Mouse (Mus musculus): Measurements from ENCODE around the gene Olfr391-ps.

Olfr391-ps gene

GRCm38 (mm10) chr11:73802952-73803351, at the start of gene Olfr391-ps:
Gene Olfr391-ps, minus strand, starts transcription at chr11:73803052.
- no peak for DNase-seq (ENCODE audit: low read depth, low spot score)

DNA sequence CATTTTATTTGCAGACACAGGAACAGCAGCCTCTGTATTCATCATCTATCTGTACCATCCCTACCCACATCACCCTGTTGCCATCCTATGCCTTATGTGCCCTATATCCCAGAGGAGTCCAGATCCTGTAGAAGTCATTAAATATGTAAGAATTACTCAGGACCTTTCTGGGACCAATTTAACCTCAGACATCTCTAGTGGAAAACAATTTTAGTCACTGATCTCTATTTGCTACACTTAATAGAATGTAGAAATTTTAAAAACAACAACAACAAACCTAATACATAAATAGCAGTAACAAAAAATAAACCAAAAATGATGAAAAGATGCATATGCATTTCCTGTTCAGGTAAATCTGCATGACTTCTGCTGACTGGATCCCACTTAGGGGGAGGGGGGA, 48.5 kb upstream of the Olfr391-ps start, which contains the start of gene Olfr393:
Olfr393 (minus strand) TSS at position 101 of the 400 bp plus-strand sequence.
- DNase-seq (ENCODE audit: low read depth, low spot score): no peak

DNA sequence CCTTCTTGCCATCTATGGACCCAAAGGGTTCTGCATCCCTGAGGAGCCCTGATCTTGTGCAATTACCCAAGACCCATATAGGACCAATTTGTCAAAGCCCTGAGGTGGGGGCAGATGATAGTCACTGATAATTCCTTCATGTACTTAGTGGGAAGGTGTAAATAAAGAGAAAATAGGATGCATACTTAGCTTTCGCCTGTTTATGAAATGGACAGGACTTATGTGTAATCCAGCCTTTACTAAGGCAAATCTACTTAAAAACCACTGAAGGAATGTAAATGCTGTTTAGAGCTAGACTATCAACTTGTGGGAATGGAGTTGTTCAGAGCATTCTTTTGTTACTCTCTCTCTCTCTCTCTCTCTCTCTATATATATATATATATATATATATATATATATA, 14.1 kb upstream of the Olfr391-ps start, which contains the start of gene Olfr392:
Olfr392 (minus strand) TSS at position 101 of the 400 bp plus-strand sequence.
- DNase-seq (ENCODE audit: low read depth, low spot score): no peak

GRCm38 (mm10) chr11:73782664-73783063, 20.2 kb downstream of the Olfr391-ps start, which contains the start of gene Olfr390:
Gene Olfr390, plus strand, starts transcription at chr11:73782964.
- DNase-seq (ENCODE audit: low read depth, low spot score): no peak

DNA sequence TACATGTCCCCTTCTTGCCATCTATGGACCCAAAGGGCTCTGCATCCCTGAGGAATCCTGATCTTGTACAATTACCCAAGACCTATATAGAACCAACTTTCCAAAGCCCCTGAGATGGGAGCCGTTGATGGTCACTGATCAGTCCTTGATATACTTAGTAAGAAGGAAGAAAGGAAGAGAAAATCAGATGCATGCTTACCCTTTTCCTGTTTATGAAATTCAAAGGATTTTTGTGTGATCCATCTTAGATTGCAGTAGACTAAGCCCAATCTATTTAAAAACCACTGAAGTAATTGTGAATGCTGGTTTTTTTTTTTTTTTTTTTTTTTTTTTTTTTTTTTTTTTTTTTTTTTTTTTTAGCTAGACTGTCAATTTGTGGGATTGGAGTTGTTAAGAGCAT, 22.2 kb downstream of the Olfr391-ps start, which contains the start of gene Olfr389:
Olfr389 (minus strand) TSS at position 101 of the 400 bp plus-strand sequence.
- DNase-seq (ENCODE audit: low read depth, low spot score): no peak

DNA sequence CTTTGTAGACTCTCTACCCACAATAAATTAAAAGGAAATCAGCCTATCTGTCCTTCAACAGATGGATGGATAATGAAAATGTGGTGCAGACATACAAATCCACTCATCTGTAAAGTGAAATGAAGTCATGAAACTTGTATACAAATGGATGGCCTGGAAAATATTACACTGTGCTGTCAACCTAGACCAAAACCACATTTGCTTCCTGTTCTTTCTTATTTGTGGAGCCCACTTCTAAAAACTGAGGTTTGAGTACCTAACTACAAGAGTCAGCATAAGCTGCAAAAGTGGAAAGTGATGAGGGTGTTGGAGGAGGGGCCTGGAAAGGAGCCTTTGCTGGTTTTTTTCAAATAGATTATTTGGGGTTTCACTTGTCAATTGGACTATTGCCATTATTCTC, 43.7 kb downstream of the Olfr391-ps start:
- no peak for DNase-seq (ENCODE audit: low read depth, low spot score)

Measured in c-Kit-negative CD71-positive TER-119-positive erythroid progenitor cells, embryonic 14.5 days (primary cell).